Mouse (Mus musculus) ES-Bruce4 (cell line): ENCODE measurements around the gene Lrtm2. TPM values are rescaled to one million over a fixed set of nuclear protein-coding genes. Genes with fewer than 3 reads are reported as not detected.

ENCODE experiments used
- H3K27ac ChIP-seq: 2 replicates; pipeline ENCODE4 v1.5.1; 2012; ENCODE audit warnings: low read length, inconsistent platforms; ENCODE audit not compliant: insufficient read depth
- H3K27me3 ChIP-seq: 2 replicates; pipeline ENCODE4 v1.6.1; 2012; ENCODE audit warnings: mild to moderate bottlenecking, low read length, inconsistent platforms; ENCODE audit not compliant: control insufficient read depth, poor library complexity, insufficient read depth, severe bottlenecking
- H3K36me3 ChIP-seq: 2 replicates; pipeline ENCODE4 v1.6.1; 2012; ENCODE audit warnings: inconsistent platforms, mild to moderate bottlenecking, low read length, moderate library complexity; ENCODE audit not compliant: control insufficient read depth, poor library complexity, insufficient read depth, severe bottlenecking
- H3K4me1 ChIP-seq: one replicate; pipeline ENCODE4 v1.8.1; 2011; ENCODE audit warnings: low read length; ENCODE audit not compliant: control insufficient read depth, insufficient read depth
- H3K4me3 ChIP-seq: 2 replicates; pipeline ENCODE4 v1.5.1; 2011; ENCODE audit warnings: low read depth, mild to moderate bottlenecking, low read length
- H3K9ac ChIP-seq: 2 replicates; pipeline ENCODE4 v1.6.1; 2012; ENCODE audit warnings: low read depth, mild to moderate bottlenecking, inconsistent platforms; ENCODE audit not compliant: poor library complexity, severe bottlenecking
- H3K9me3 ChIP-seq: replicated peaks from 2 replicates; pipeline ENCODE4 v1.6.1; 2012; ENCODE audit warnings: mild to moderate bottlenecking, low read length, inconsistent platforms; ENCODE audit not compliant: control insufficient read depth, poor library complexity, insufficient read depth, severe bottlenecking
- CTCF ChIP-seq: IDR thresholded peaks from one replicate; pipeline ENCODE4 v1.8.1; 2011; ENCODE audit warnings: low read depth, low read length
- EP300 ChIP-seq: IDR thresholded peaks from 2 replicates; pipeline ENCODE4 v1.6.1; 2011; ENCODE audit warnings: low read depth, low read length; ENCODE audit not compliant: insufficient read depth
- POLR2A ChIP-seq: IDR thresholded peaks from one replicate; pipeline ENCODE4 v1.8.1; 2011; ENCODE audit warnings: low read length; ENCODE audit not compliant: insufficient read depth
- polyA plus RNA-seq: library from polyadenylated mRNA; stranded (reverse); fragments of >200 nt; gene quantifications from 2 replicates; pipeline ENCODE4 v1.2.4, GENCODE M21; 2011; ENCODE audit warnings: low read depth; ENCODE audit not compliant: missing spikeins, insufficient read depth, insufficient read length

Lrtm2 gene
- polyA plus RNA-seq, 1 experiment, result 0.49 TPM

- H3K9ac ChIP-seq, result no peak overlapping the region
- no peaks in the 10 kb centered on the region for H3K27me3 ChIP-seq
- no peak overlapping the region for H3K27ac ChIP-seq
- no peak for TF ChIP-seq CTCF
- no peak for TF ChIP-seq POLR2A
- TF ChIP-seq EP300, result no peak
- H3K9me3 ChIP-seq, result no peaks in the 10 kb centered on the region
- H3K4me1 ChIP-seq, result no peaks in the 10 kb centered on the region
- H3K36me3 ChIP-seq, result peaks cover 58% of the 10 kb centered on the region
- no peak overlapping the region for H3K4me3 ChIP-seq
Observed at GRCm38 (mm10) chr6:119358020-119358571, 27.5 kb upstream of the Lrtm2 start.

- no peaks in the 10 kb centered on the region for H3K9me3 ChIP-seq
- H3K4me1 ChIP-seq, result no peaks in the 10 kb centered on the region
- H3K36me3 ChIP-seq, result peaks cover 27% of the 10 kb centered on the region
- TF ChIP-seq POLR2A, result no peak
- no peak for TF ChIP-seq EP300
- no peak for TF ChIP-seq CTCF
- H3K4me3 ChIP-seq, result no peak overlapping the region
- no peak overlapping the region for H3K9ac ChIP-seq
- no peak overlapping the region for H3K27ac ChIP-seq
- no peaks in the 10 kb centered on the region for H3K27me3 ChIP-seq
Observed at GRCm38 (mm10) chr6:119352501-119352900, 21.9 kb upstream of the Lrtm2 start.

- no peak overlapping the region for H3K4me3 ChIP-seq
- no peak overlapping the region for H3K9ac ChIP-seq
- no peaks in the 10 kb centered on the region for H3K4me1 ChIP-seq
- no peak for TF ChIP-seq EP300
- TF ChIP-seq CTCF, result no peak
- no peak for TF ChIP-seq POLR2A
- no peak overlapping the region for H3K27ac ChIP-seq
- H3K27me3 ChIP-seq, result no peaks in the 10 kb centered on the region
- H3K9me3 ChIP-seq, result no peaks in the 10 kb centered on the region
- peaks cover 25% of the 10 kb centered on the region for H3K36me3 ChIP-seq
Observed at GRCm38 (mm10) chr6:119351656-119352055, 21.1 kb upstream of the Lrtm2 start.

GRCm38 (mm10) chr6:119350703-119351198 lies 20.2 kb upstream of the Lrtm2 start:
- Histone ChIP-seq H3K4me3 (no peak overlapping the region), H3K36me3 (peaks cover 19% of the 10 kb centered on the region), H3K27ac (no peak overlapping the region), H3K9ac (no peak overlapping the region), H3K9me3 (no peaks in the 10 kb centered on the region), H3K4me1 (no peaks in the 10 kb centered on the region), H3K27me3 (no peaks in the 10 kb centered on the region)
- TF ChIP-seq CTCF (no peak), POLR2A (no peak), EP300 (no peak)

GRCm38 (mm10) chr6:119348234-119348633 lies 17.7 kb upstream of the Lrtm2 start:
- Histone ChIP-seq H3K9me3 (no peaks in the 10 kb centered on the region), H3K4me3 (no peak overlapping the region), H3K4me1 (no peaks in the 10 kb centered on the region), H3K9ac (no peak overlapping the region), H3K36me3 (no peaks in the 10 kb centered on the region), H3K27me3 (no peaks in the 10 kb centered on the region), H3K27ac (no peak overlapping the region)
- TF ChIP-seq POLR2A (no peak), EP300 (no peak), CTCF (no peak)

GRCm38 (mm10) chr6:119347813-119348212 lies 17.2 kb upstream of the Lrtm2 start:
- no peak overlapping the region for H3K27ac ChIP-seq
- no peaks in the 10 kb centered on the region for H3K36me3 ChIP-seq
- no peak overlapping the region for H3K4me3 ChIP-seq
- no peaks in the 10 kb centered on the region for H3K4me1 ChIP-seq
- no peak for TF ChIP-seq EP300
- TF ChIP-seq CTCF, result no peak
- H3K9ac ChIP-seq, result no peak overlapping the region
- H3K27me3 ChIP-seq, result no peaks in the 10 kb centered on the region
- no peaks in the 10 kb centered on the region for H3K9me3 ChIP-seq
